Mouse (Mus musculus) c-Kit-negative CD71-positive TER-119-positive erythroid progenitor cells, embryonic 14.5 days (primary cell): Measurements from ENCODE around the gene Tgfb1i1.

Experiments used
- DNase-seq: peaks from one replicate; pipeline ENCODE4 v3.0.0-alpha.2; 2013; ENCODE audit warnings: low read depth, low spot score

The Tgfb1i1 gene

GRCm38 (mm10) chr7:128246496-128247391 is at the start of gene Tgfb1i1:
TSS of gene Tgfb1i1 (plus strand) at chr7:128246812.
- no peak for DNase-seq

- no peak for DNase-seq
These were observed 45.0 kb upstream of the Tgfb1i1 start for GRCm38 (mm10) chr7:128201607-128202006.

- no peak for DNase-seq
These were observed 43.5 kb upstream of the Tgfb1i1 start for GRCm38 (mm10) chr7:128203071-128203470.

GRCm38 (mm10) chr7:128204179-128204578 is 42.4 kb upstream of the Tgfb1i1 start:
- DNase-seq, result no peak

GRCm38 (mm10) chr7:128205695-128206094 is 40.9 kb upstream of the Tgfb1i1 start:
- DNase-seq, result no peak

- DNase-seq, result no peak
These were observed 40.5 kb upstream of the Tgfb1i1 start, which contains the start of gene Cox6a2 for GRCm38 (mm10) chr7:128206152-128206551. TSS of gene Cox6a2 (minus strand) at chr7:128206387.

GRCm38 (mm10) chr7:128208187-128208586 is 38.4 kb upstream of the Tgfb1i1 start:
- DNase-seq, result peak; percentile 34

- no peak for DNase-seq
These were observed 36.8 kb upstream of the Tgfb1i1 start for GRCm38 (mm10) chr7:128209826-128210225.

GRCm38 (mm10) chr7:128219952-128220351 is 26.7 kb upstream of the Tgfb1i1 start:
- no peak for DNase-seq

- no peak for DNase-seq
These were observed 25.7 kb upstream of the Tgfb1i1 start for GRCm38 (mm10) chr7:128220936-128221335.

GRCm38 (mm10) chr7:128231741-128232140 is 14.9 kb upstream of the Tgfb1i1 start:
- DNase-seq, result no peak

GRCm38 (mm10) chr7:128234796-128235195 is 11.8 kb upstream of the Tgfb1i1 start:
- DNase-seq, result no peak

GRCm38 (mm10) chr7:128235481-128235880 is 11.1 kb upstream of the Tgfb1i1 start:
- no peak for DNase-seq

GRCm38 (mm10) chr7:128236426-128236825 is 10.2 kb upstream of the Tgfb1i1 start:
- no peak for DNase-seq

- DNase-seq, result peak; percentile 67
These were observed 9.6 kb upstream of the Tgfb1i1 start, which contains the start of gene Armc5 for GRCm38 (mm10) chr7:128236856-128237592. TSS of gene Armc5 (plus strand) at chr7:128237342.

GRCm38 (mm10) chr7:128237593-128237926 is 9.1 kb upstream of the Tgfb1i1 start:
- no peak for DNase-seq

- DNase-seq, result peak; percentile 100
These were observed 8.5 kb upstream of the Tgfb1i1 start, which contains the start of gene 9130023H24Rik for GRCm38 (mm10) chr7:128237927-128238778. TSS of gene 9130023H24Rik (minus strand) at chr7:128238031.

GRCm38 (mm10) chr7:128238991-128239390 is 7.6 kb upstream of the Tgfb1i1 start:
- DNase-seq, result peak; percentile 67

GRCm38 (mm10) chr7:128240131-128240784 is 6.4 kb upstream of the Tgfb1i1 start:
- DNase-seq, result no peak

GRCm38 (mm10) chr7:128242331-128242730 is 4.3 kb upstream of the Tgfb1i1 start:
- DNase-seq, result no peak

GRCm38 (mm10) chr7:128243921-128244320 is 2.7 kb upstream of the Tgfb1i1 start:
- no peak for DNase-seq
